Mouse (Mus musculus): ENCODE data around the gene Th.
A peak's percentile ranks its signal among the peaks of the same experiment; 100 is the strongest.

Th gene

GRCm38 (mm10) chr7:142931028-142931427 lies at the start of gene Th:
TSS of gene Th (minus strand) at chr7:142931128.
- no peak for DNase-seq (ENCODE audit: low read depth, low spot score)

DNA sequence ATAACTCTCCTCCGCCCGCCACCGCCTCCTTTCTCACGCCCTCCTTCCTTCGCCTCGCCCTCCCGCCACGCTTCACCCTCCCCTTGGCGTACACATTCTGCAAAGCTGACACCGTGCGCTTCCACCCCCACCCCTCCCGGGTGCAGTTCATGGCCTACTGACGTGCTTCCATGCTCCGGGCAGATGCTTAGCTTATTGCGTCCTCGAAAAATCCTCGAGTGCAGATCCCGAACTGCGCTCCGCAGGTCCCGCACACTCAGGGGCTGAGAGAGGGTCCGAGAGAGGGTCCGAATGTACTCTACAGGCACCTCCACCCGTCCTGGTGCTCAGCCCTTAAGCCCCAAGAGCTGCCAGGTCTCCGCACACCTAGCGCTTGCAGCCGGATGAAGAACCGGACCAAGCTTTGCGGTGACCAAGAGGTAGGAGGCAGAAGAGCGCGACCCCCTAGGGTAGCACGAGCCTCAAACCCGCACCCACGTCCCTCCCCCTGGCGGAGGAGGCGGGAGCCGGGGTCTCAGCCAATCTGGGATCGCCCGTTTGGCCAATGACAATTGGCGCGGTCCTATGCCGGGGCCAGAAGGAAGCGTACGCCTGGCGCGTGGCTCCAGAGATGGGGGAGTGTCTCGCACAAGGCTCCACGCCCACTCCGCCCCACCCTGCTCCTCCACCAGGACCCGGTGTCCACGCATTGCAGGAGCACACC lies 38.0 kb upstream of the Th start, which contains the start of gene Ascl2:
Gene Ascl2, minus strand, starts transcription at position 456 of the 703 bp plus-strand sequence.
- peak; percentile 18 for DNase-seq (ENCODE audit: low read depth, low spot score)

DNA sequence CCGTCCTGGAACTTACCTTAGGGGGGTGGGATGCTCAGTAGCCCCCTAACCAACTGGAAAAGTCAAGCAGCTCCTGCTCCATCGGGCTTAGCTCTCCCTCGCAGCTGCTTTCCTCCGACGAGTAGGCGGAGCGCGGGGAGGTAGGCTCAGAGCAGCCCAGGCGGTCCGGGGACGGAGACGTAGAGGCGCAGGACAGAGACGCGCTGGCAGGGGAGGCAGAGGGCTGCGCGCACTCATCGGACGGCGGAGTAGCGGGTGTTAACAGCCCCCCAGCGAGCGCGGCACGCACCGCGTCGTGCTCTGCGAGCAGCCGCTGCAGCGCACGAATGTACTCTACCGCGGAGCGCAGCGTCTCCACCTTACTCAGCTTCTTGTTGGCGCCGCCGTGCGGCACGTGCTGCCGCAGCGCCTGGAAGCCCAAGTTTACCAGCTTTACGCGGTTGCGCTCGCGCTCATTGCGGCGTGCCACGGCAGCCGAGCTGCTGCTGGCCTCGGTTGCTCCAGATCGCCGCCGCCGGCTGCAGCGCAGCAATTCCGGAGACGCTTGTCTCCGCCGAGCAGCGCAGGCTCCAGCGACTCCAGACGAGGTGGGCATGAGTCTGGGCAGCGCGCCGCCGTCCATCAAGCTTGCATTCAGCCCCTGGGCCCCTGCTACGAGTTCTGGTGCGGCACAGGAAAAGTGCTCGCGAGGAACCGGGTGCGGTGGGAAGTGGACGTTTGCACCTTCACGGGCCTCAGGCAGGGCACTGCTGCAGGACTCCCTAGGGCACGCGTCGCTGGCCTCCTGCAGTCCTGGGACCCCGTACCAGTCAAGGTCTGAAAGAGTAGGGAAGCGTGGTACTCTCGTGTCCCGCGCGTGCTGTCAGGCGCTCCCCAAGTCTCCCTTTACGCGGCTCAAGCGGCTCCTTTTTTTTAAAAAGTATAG lies 37.2 kb upstream of the Th start:
- peak; percentile 84 for DNase-seq (ENCODE audit: low read depth, low spot score)

GRCm38 (mm10) chr7:142967414-142967883 lies 36.5 kb upstream of the Th start:
- peak; percentile 12 for DNase-seq (ENCODE audit: low read depth, low spot score)

- DNase-seq (ENCODE audit: low read depth, low spot score) = no peak
Measured at GRCm38 (mm10) chr7:142959752-142960151, 28.8 kb upstream of the Th start.

GRCm38 (mm10) chr7:142958817-142959216 lies 27.9 kb upstream of the Th start:
- DNase-seq (ENCODE audit: low read depth, low spot score) = no peak

DNA sequence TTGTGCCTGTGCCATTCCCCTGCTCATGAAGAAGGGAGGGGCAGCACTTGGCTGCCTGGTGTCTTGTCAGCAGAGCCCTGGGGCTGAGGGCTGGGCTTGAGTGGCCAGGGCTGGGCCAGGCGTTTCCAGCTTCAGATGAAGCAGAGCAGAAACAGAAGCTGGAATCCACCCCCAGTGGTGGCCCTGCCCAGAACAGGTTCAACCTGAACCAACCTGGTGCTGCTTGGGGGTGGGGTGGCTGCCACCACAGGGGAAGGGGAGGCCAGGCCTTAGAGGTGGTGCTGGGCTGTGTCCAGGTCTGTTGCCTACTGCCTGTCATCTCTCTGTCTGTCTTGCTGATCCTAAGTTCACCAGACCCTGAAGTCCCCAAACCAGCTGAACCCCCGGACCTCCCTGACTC lies 25.1 kb upstream of the Th start:
- DNase-seq (ENCODE audit: low read depth, low spot score) = no peak

DNA sequence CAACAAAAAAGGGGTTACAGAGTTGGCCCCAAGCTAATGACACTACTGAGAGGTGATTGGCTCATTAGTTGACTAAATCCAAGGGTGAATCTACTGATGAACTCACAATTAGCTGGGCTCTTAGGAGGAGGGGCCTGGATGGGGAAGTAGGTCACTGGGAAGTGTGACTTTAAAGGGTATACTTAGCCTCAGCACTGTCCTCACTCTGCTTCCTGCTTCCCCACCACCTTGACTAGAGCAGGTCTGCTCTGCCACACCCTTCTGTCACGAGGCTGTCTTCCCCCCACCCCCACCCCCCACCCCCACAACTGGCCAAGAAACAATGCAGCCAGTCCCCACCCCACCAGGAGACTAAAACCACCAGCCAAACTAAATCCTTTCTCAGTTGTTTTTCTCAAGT lies 18.6 kb upstream of the Th start:
- DNase-seq (ENCODE audit: low read depth, low spot score) = no peak

- no peak for DNase-seq (ENCODE audit: low read depth, low spot score)
Measured at GRCm38 (mm10) chr7:142937631-142938030, 6.7 kb upstream of the Th start.

DNA sequence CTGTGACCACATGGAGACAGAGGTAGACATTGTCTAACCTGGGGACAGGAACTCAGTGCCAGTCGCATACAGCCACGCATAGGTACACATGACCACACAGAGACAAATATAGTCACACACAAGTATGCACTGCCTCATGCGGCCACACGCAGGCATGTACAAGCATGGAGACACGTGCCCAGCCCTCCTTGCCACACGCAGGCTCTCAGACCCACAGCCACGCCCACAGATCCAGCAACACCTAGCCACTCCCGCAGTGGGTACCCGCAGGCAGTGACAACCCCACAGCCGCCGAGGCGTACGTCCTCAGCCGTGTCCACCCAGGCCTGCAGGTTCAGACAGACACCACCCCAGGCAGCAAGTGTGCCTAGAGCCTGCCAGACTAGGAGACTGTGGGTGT lies 4.8 kb upstream of the Th start:
- no peak for DNase-seq (ENCODE audit: low read depth, low spot score)

GRCm38 (mm10) chr7:142932469-142932868 lies 1.5 kb upstream of the Th start:
- DNase-seq (ENCODE audit: low read depth, low spot score) = no peak

GRCm38 (mm10) chr7:142929516-142929915 lies 1.4 kb downstream of the Th start:
- DNase-seq (ENCODE audit: low read depth, low spot score) = no peak

DNA sequence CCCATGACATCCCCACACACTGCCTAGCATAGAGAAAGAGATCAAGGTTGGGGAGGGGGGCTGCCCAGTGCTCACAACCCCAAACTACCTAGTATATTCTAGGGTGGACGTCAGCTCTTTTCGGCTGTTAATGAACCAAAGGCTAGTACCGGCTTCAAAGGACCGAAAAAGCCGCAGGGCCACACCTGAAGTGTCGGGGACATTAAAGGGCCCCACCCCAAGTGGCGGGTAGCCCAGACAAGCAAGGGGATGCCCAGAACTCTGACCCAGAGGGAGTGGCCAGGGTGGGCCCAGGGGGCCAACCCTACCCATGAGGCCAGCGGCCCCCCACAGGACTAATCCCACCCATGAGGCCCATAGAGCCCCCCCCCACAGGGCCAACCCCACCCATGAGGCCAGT lies 3.6 kb downstream of the Th start:
- DNase-seq (ENCODE audit: low read depth, low spot score) = no peak

DNA sequence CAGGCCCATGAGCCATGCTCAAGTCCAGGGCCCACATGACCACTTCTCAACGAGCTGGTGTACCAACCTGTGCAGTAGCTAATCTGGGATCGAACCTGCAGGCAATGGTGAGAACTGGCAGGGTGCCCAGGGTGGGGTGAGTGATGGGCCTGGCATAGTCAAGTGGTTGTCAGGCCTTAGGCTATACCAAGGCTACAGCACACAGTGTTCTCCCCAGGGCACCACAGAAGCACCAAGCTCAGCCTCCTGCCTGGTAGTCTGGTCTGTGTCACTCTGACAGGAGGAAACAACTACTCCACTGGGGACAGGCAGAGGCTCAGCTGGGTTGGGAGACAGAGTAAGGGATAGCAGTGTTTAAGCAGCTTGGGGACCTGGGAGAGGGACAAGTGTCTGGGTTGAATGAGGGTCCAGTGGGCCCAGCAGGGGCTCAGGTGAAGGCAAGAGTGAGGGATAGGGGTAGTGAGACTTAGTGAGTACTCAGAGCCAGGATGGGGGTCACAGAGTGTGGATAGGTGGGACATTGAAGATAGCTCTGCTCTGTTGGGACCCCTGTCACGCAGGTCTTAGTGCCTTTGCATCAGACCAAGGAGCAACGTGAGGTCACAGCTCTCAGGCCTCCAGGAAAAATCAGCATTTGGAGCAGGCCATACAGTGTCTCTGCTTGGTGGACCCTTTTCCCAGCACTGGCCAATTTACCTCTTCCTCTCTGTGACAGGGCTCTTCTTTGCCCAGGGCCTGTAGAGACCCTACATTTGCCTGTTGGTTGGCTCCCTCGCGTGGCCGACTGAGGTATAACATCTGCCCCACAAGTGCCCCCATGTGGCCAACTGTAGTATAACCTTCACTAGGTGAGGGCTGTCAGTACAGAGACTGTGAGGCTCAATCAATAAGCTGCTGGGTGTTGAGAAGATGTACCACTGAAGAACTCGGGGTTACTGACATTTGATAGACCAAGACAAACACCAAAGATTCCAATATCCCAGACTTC lies 12.0 kb downstream of the Th start:
- DNase-seq (ENCODE audit: low read depth, low spot score) = peak; percentile 65

DNA sequence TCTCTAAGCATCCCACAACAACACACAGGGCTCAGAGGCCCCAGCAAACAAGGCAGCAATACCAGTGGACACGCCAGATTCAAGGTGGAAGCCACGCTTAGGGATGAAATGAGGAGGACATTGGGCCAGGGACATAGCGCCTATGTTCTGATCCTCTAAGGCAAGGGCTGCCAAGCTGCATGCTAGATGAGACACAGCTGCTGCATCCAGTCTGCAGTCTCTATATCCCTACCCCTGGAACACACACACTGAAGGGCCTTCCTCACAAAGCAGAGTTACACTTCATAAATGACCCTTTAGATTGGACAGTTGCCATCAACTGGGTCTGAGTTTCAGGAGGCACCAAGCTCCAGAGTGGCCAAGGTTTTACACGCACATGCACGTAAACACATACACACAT lies 13.3 kb downstream of the Th start:
- no peak for DNase-seq (ENCODE audit: low read depth, low spot score)

DNA sequence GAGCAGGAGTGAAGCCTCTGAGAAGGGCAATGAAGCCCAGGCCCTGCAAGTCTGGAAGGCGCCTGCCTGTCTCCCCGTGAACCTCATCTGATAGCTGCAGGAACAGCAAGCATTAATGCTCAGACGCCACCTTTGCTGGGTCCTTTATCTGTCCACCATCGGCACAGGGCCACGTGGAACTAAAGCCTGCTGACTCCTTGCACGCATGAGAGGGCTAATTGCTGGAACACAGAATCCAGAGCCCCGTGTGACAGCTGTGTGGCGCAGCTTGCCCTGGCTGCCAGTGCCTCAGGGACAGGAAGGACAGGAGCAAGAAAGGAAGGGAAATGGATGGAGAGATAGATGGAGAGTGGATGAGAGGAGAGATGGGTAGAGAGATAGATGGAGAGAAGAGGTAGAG lies 14.8 kb downstream of the Th start:
- peak; percentile 61 for DNase-seq (ENCODE audit: low read depth, low spot score)

DNA sequence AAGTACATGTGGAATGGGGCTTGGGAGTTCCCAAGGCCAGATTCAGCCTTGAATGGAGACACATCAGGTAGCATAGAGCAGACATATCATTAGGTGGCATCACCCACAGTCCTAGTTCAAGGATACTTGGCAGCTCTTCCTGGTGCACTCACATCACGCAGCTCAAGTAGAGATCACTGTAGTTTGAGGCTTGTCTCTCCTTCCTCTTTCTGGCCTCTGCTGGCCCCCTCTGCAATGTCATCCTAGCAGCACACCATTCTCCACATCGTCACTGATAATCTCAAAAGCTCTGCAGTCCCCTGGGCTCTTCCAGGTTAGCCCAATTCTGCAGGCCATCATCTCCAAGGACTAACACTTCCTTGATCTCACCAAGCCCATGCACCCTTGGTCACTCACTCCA lies 19.2 kb downstream of the Th start:
- DNase-seq (ENCODE audit: low read depth, low spot score) = no peak

- DNase-seq (ENCODE audit: low read depth, low spot score) = no peak
Measured at GRCm38 (mm10) chr7:142910104-142910503, 20.8 kb downstream of the Th start.

DNA sequence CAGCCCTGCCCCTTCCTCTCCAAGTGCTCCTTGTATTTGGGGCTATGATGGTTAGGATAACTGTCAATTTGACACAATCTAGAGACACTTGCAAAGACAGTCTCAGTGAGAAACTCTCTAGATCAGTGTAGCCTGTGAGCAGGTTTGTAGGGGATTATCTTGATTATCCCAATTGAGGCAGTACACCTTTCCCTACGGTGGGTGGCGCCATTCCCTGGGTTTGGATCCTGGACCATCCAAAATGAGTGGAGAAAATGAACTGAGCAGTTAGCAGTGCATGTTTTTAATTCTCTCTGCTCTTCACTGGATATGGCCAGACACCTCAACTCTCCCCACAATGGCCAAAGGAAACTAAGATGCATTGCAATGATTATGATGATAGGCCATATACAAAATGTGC lies 21.3 kb downstream of the Th start:
- no peak for DNase-seq (ENCODE audit: low read depth, low spot score)

DNA sequence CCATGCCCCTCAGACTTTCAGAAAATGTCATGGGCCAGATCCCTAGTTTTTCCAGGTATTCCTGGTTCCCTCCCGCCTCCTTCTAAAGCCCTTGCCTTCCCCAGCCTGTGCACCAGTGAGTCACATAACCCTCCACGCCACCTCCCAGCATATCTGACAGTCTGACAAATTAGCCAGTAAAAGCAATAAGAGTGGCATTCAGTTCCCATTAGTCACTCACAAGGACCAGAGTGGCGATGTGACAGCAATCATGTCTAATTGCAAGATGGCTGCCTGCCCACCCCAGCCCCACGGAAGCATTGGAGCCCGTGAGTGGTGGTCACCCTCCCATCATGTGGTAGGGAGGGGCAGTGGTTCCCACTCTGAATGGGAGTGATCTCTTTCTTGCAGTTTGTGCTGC lies 25.3 kb downstream of the Th start:
- DNase-seq (ENCODE audit: low read depth, low spot score) = peak; percentile 30

DNA sequence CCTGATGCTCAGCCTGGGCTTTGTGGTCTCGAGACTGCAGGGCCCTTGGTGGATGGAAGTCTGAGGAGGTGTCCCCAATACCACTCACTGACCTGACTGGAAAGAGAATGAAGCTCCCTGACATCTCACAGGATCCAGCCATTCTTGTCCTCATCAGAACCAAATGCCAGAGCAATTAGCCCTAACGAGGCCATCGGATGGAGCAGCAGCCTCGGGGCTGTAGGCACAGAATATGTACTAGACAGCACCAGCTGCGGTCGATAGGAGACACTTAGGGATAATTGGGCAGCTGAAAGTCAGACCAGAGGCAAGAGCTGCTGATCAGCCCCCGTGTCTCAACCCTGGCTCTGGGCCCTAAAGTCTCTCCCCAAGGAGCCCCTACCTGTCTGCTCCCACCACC lies 26.6 kb downstream of the Th start:
- peak; percentile 16 for DNase-seq (ENCODE audit: low read depth, low spot score)

GRCm38 (mm10) chr7:142902931-142903330 lies 28.0 kb downstream of the Th start:
- DNase-seq (ENCODE audit: low read depth, low spot score) = peak; percentile 65
